Mouse (Mus musculus) hindbrain, embryonic 12.5 days (tissue): ENCODE results near the gene Kctd11. TPM values are rescaled to one million over a fixed set of nuclear protein-coding genes. Genes with fewer than 3 reads are reported as not detected.
"Not testable (repeated sequence)": the region's sequence is repeated elsewhere in the genome, so short reads cannot be mapped to it uniquely, and the experiment has no call there.

Source experiments
- ATAC-seq: fragments of 200-750 bp; cut with Nextera tagmentation; 2 replicates; pipeline ENCODE4 v1.8.0; 2017; ENCODE audit warnings: moderate TSS enrichment; ENCODE audit not compliant: low FRiP score
- H3K27ac ChIP-seq: fragments of 300-500 bp; sonication (generic); 2 replicates; pipeline ENCODE4 v1.5.1; 2016; ENCODE audit warnings: mild to moderate bottlenecking
- H3K27me3 ChIP-seq: fragments of 300-500 bp; sonication (generic); 2 replicates; pipeline ENCODE4 v1.6.1; 2016; ENCODE audit warnings: mild to moderate bottlenecking
- H3K36me3 ChIP-seq: fragments of 300-500 bp; sonication (generic); 2 replicates; pipeline ENCODE4 v1.6.1; 2016; ENCODE audit warnings: mild to moderate bottlenecking
- H3K4me1 ChIP-seq: fragments of 300-500 bp; sonication (generic); 2 replicates; pipeline ENCODE4 v1.6.1; 2016
- H3K4me2 ChIP-seq: fragments of 300-500 bp; sonication (generic); replicated peaks from 2 replicates; pipeline ENCODE4 v1.6.1; 2016; ENCODE audit warnings: mild to moderate bottlenecking
- H3K4me3 ChIP-seq: fragments of 300-500 bp; sonication (generic); 2 replicates; pipeline ENCODE4 v1.5.1; 2016; ENCODE audit warnings: mild to moderate bottlenecking
- H3K9ac ChIP-seq: fragments of 300-500 bp; sonication (generic); 2 replicates; pipeline ENCODE4 v1.6.1; 2016; ENCODE audit warnings: mild to moderate bottlenecking, moderate library complexity
- H3K9me3 ChIP-seq: fragments of 300-500 bp; sonication (generic); replicated peaks from 2 replicates; pipeline ENCODE4 v1.6.1; 2016; ENCODE audit warnings: mild to moderate bottlenecking
- WGBS: fragments of 180-500 bp; shearing (Covaris S2); methylation state at CpG from one replicate; pipeline ENCODE4 v1.1.7; 2016; 5-methylcytosine and 5-hydroxymethylcytosine counted together
- polyA plus RNA-seq: library from polyadenylated mRNA; unstranded; fragments of >200 nt; fragmentation: Nextera tagmentation; extraction: Ambion mirVana; gene quantifications from 2 replicates; pipeline ENCODE4 v1.2.1, GENCODE M21; 2016

The Kctd11 gene
- 2.9 and 3.2 TPM in 2 replicates for polyA plus RNA-seq

DNA sequence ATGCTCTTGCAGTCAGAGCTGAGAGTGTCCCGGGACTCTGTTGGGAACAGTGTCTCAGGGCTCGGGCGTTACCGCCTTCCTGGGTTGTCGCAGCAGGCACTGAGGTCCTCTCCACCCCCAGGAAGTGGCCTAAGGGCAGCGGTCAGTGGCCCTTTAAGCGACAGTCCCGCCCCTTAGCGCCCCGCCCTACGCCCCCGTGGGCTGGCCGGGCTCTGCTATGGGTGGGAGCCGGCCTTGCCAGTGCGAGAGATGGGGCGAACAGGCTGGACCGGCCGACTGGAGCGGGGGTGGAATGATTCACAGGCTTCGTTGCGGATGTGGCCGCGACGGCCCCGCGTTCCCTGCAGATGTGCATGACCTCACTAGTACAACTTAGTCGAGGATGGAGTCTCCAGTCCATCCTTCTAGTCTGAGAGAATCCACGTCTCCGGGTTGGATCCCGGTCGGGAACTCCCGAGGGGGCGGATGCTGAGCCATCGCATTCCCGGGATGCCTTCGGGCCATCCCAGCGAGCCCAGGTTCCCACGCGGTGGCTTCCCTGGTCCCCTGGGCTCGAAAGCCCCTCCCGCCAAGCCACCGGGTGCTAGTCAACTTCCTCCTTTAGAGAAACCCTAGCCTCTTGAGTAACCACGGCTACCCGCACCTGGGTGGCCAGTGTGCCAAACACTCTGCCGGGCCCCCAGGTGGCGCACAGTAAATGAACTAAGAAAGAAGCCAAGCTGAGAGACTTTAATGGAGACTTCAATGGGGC lies at the start of gene Kctd11:
TSS of gene Kctd11 (minus strand) at position 554 of the 751 bp plus-strand sequence.
- peaks cover 24% of the 10 kb centered on the region for H3K27me3 ChIP-seq
- H3K9ac ChIP-seq, result peak within 1 kb of the TSS; percentile 52
- WGBS, result under 1% methylated on average over 46 of the region's 46 CpGs
- no peaks in the 10 kb centered on the region for H3K36me3 ChIP-seq
- H3K27ac ChIP-seq, result peak within 1 kb of the TSS; percentile 42
- H3K4me1 ChIP-seq, result peaks cover 27% of the 10 kb centered on the region
- peak; percentile 64 for ATAC-seq
- H3K4me2 ChIP-seq, result peak within 1 kb of the TSS; percentile 83
- H3K9me3 ChIP-seq, result no peaks in the 10 kb centered on the region
- peak within 1 kb of the TSS; percentile 44 for H3K4me3 ChIP-seq

- H3K27ac ChIP-seq, H3K27me3 ChIP-seq, H3K9me3 ChIP-seq, H3K9ac ChIP-seq, H3K4me3 ChIP-seq, ATAC-seq, H3K4me2 ChIP-seq, H3K4me1 ChIP-seq, H3K36me3 ChIP-seq: not testable (repeated sequence)
- 81% methylated on average over 8 of the region's 8 CpGs for WGBS
Observed at GRCm38 (mm10) chr11:69930176-69930575, 49.0 kb upstream of the Kctd11 start.

- H3K9ac ChIP-seq, result no peak overlapping the region
- H3K27me3 ChIP-seq, result 0 out of 2 replicates have a peak, but pooled peaks cover 3% of the 10 kb centered on the region
- H3K36me3 ChIP-seq, result no peaks in the 10 kb centered on the region
- H3K27ac ChIP-seq, result no peak overlapping the region
- 86% methylated on average over 4 of the region's 4 CpGs for WGBS
- H3K4me3 ChIP-seq, result no peak overlapping the region
- H3K4me2 ChIP-seq, result no peak overlapping the region
- ATAC-seq, result no peak
- no peaks in the 10 kb centered on the region for H3K4me1 ChIP-seq
- no peaks in the 10 kb centered on the region for H3K9me3 ChIP-seq
Observed at GRCm38 (mm10) chr11:69929712-69930111, 48.5 kb upstream of the Kctd11 start.

- no peak overlapping the region for H3K9ac ChIP-seq
- H3K27ac ChIP-seq, result no peak overlapping the region
- H3K4me1 ChIP-seq, result no peaks in the 10 kb centered on the region; the same call in 1 of the 2 replicates
- H3K4me2 ChIP-seq, result no peak overlapping the region
- H3K9me3 ChIP-seq, result no peaks in the 10 kb centered on the region
- H3K4me3 ChIP-seq, result no peak overlapping the region
- WGBS, result 97% methylated on average over 2 of the region's 2 CpGs
- H3K27me3 ChIP-seq, result no peaks in the 10 kb centered on the region
- no peak for ATAC-seq
- no peaks in the 10 kb centered on the region for H3K36me3 ChIP-seq
Observed at GRCm38 (mm10) chr11:69927501-69927900, 46.3 kb upstream of the Kctd11 start.

- H3K27ac ChIP-seq, result peak overlapping the region; percentile 93; the same call in 1 of the 2 replicates
- H3K36me3 ChIP-seq, result peaks cover 13% of the 10 kb centered on the region
- no peaks in the 10 kb centered on the region for H3K9me3 ChIP-seq
- H3K4me3 ChIP-seq, result no peak overlapping the region
- peaks cover 17% of the 10 kb centered on the region for H3K4me1 ChIP-seq
- H3K27me3 ChIP-seq, result no peaks in the 10 kb centered on the region
- no peak overlapping the region for H3K4me2 ChIP-seq
- H3K9ac ChIP-seq, result no peak overlapping the region
- 76% methylated on average over 3 of the region's 3 CpGs for WGBS
- no peak for ATAC-seq
Observed at GRCm38 (mm10) chr11:69922796-69923195, 41.6 kb upstream of the Kctd11 start.

- Histone ChIP-seq H3K27me3 (no peaks in the 10 kb centered on the region), H3K27ac (peak overlapping the region; percentile 93), H3K9me3 (no peaks in the 10 kb centered on the region), H3K9ac (peak overlapping the region; percentile 61), H3K4me2 (peak overlapping the region; percentile 66), H3K4me1 (peaks cover 18% of the 10 kb centered on the region), H3K4me3 (peak overlapping the region; percentile 98), H3K36me3 (peaks cover 19% of the 10 kb centered on the region)
- 5% methylated on average over 12 of the region's 12 CpGs for WGBS
- no peak for ATAC-seq
Observed at GRCm38 (mm10) chr11:69922012-69922756, 41.0 kb upstream of the Kctd11 start.

- peak within 1 kb of the TSS; percentile 98 for H3K4me3 ChIP-seq
- WGBS, result under 1% methylated on average over 77 of the region's 78 CpGs
- H3K36me3 ChIP-seq, result peaks cover 27% of the 10 kb centered on the region
- no peaks in the 10 kb centered on the region for H3K9me3 ChIP-seq
- H3K4me1 ChIP-seq, result peaks cover 19% of the 10 kb centered on the region
- H3K27me3 ChIP-seq, result no peaks in the 10 kb centered on the region
- peak within 1 kb of the TSS; percentile 93 for H3K27ac ChIP-seq
- peak; percentile 97 for ATAC-seq
- H3K9ac ChIP-seq, result peak within 1 kb of the TSS; percentile 98
- H3K4me2 ChIP-seq, result peak within 1 kb of the TSS; percentile 98
Observed at GRCm38 (mm10) chr11:69921114-69922011, 40.2 kb upstream of the Kctd11 start, which contains the start of gene Eif5a. Eif5a (minus strand) TSS chr11:69921958.

- peak overlapping the region; percentile 93 for H3K27ac ChIP-seq
- H3K4me2 ChIP-seq, result peak overlapping the region; percentile 98
- peak overlapping the region; percentile 98 for H3K4me3 ChIP-seq
- no peaks in the 10 kb centered on the region for H3K27me3 ChIP-seq
- peak overlapping the region; percentile 98 for H3K9ac ChIP-seq
- peaks cover 27% of the 10 kb centered on the region for H3K4me1 ChIP-seq
- peak; percentile 31 for ATAC-seq
- peaks cover 36% of the 10 kb centered on the region for H3K36me3 ChIP-seq
- no peaks in the 10 kb centered on the region for H3K9me3 ChIP-seq
- under 1% methylated on average over 62 of the region's 65 CpGs for WGBS
Observed at GRCm38 (mm10) chr11:69920266-69921031, 39.2 kb upstream of the Kctd11 start.

GRCm38 (mm10) chr11:69919661-69920265 lies 38.6 kb upstream of the Kctd11 start:
- Histone ChIP-seq H3K4me3 (peak overlapping the region; percentile 98), H3K27ac (peak overlapping the region; percentile 93), H3K27me3 (no peaks in the 10 kb centered on the region), H3K4me2 (peak overlapping the region; percentile 98), H3K4me1 (peaks cover 34% of the 10 kb centered on the region), H3K9ac (peak overlapping the region; percentile 98), H3K36me3 (peaks cover 43% of the 10 kb centered on the region), H3K9me3 (no peaks in the 10 kb centered on the region)
- 2% methylated on average over 17 of the region's 17 CpGs for WGBS
- no peak for ATAC-seq

GRCm38 (mm10) chr11:69919053-69919452 lies 37.8 kb upstream of the Kctd11 start:
- Histone ChIP-seq H3K4me3 (peak overlapping the region; percentile 98), H3K27me3 (no peaks in the 10 kb centered on the region), H3K9ac (peak overlapping the region; percentile 98), H3K27ac (peak overlapping the region; percentile 93; the same call in 1 of the 2 replicates), H3K4me1 (peaks cover 39% of the 10 kb centered on the region), H3K4me2 (peak overlapping the region; percentile 98), H3K9me3 (no peaks in the 10 kb centered on the region), H3K36me3 (peaks cover 43% of the 10 kb centered on the region)
- 86% methylated on average over 9 of the region's 9 CpGs for WGBS
- ATAC-seq, result no peak

- peaks cover 44% of the 10 kb centered on the region for H3K4me1 ChIP-seq
- 86% methylated on average over 5 of the region's 5 CpGs for WGBS
- no peak overlapping the region for H3K4me2 ChIP-seq
- no peaks in the 10 kb centered on the region for H3K27me3 ChIP-seq
- H3K9me3 ChIP-seq, result no peaks in the 10 kb centered on the region
- no peak overlapping the region for H3K4me3 ChIP-seq
- no peak for ATAC-seq
- H3K9ac ChIP-seq, result no peak overlapping the region
- H3K27ac ChIP-seq, result no peak overlapping the region
- H3K36me3 ChIP-seq, result peaks cover 46% of the 10 kb centered on the region
Observed at GRCm38 (mm10) chr11:69918118-69918517, 36.9 kb upstream of the Kctd11 start.
